Mouse (Mus musculus) CH12.LX (cell line): ENCODE data around the gene Usp46. TPM values are rescaled to one million over a fixed set of nuclear protein-coding genes. Genes with fewer than 3 reads are reported as not detected.
"Not testable (repeated sequence)": the region's sequence is repeated elsewhere in the genome, so short reads cannot be mapped to it uniquely, and the experiment has no call there.

ENCODE experiments used
- DNase-seq: peaks from one replicate; pipeline ENCODE4 v3.0.0-alpha.2; 2013; ENCODE audit errors: extremely low read depth
- H3K27ac ChIP-seq: 2 replicates; pipeline ENCODE4 v1.5.1; 2012; ENCODE audit warnings: low read depth, mild to moderate bottlenecking, control low read depth, moderate library complexity; ENCODE audit not compliant: insufficient read depth
- H3K27me3 ChIP-seq: replicated peaks from 2 replicates; pipeline ENCODE3; 2012; ENCODE audit warnings: inconsistent platforms
- H3K36me3 ChIP-seq, 2 experiments: replicated peaks in 1 of 2; 2 replicates each; pipeline versions ENCODE3 to v1.6.1; 2012; ENCODE audit warnings: inconsistent platforms in 1 of 2, low read length in 1 of 2, mild to moderate bottlenecking in 1 of 2, mixed read lengths in 1 of 2, moderate library complexity in 1 of 2; ENCODE audit not compliant: control insufficient read depth in 1 of 2, insufficient read depth in 1 of 2
- H3K4me1 ChIP-seq, 2 experiments: 2 replicates each; pipeline ENCODE4 v1.6.1; 2012; ENCODE audit warnings: inconsistent platforms in 1 of 2, moderate library complexity in 1 of 2; ENCODE audit not compliant: insufficient read depth in 2 of 2, control insufficient read depth in 1 of 2
- H3K4me2 ChIP-seq: 2 replicates; pipeline ENCODE4 v1.6.1; 2012; ENCODE audit warnings: low read depth, mild to moderate bottlenecking, control low read depth; ENCODE audit not compliant: poor library complexity, insufficient read depth, severe bottlenecking
- H3K4me3 ChIP-seq, 3 experiments: fragments of 150-350 bp in 1 of 3; sonication (generic) in 1 of 3; replicated peaks in 1 of 3; 2 replicates each; pipeline versions ENCODE3 to v1.5.1; 2011 to 2012; ENCODE audit warnings: low read depth in 2 of 3, low read length in 2 of 3, mild to moderate bottlenecking in 2 of 3, moderate library complexity in 2 of 3, control low read depth in 1 of 3, improper control_type of control experiment in 1 of 3, inconsistent platforms in 1 of 3, mixed read lengths in 1 of 3; ENCODE audit not compliant: poor library complexity in 1 of 3
- H3K79me2 ChIP-seq: replicated peaks from 2 replicates; pipeline ENCODE4 v1.6.1; 2012; ENCODE audit warnings: mild to moderate bottlenecking, moderate library complexity; ENCODE audit not compliant: control insufficient read depth, poor library complexity, insufficient read depth, severe bottlenecking; ENCODE audit errors: extremely low read depth
- H3K9ac ChIP-seq: 2 replicates; pipeline ENCODE4 v1.6.1; 2012; ENCODE audit warnings: low read depth, mild to moderate bottlenecking, control low read depth, moderate library complexity; ENCODE audit not compliant: insufficient read depth
- H3K9me3 ChIP-seq: replicated peaks from 2 replicates; pipeline ENCODE3; 2012; ENCODE audit warnings: low read length, inconsistent platforms, mixed read lengths
- CTCF ChIP-seq, 2 experiments: IDR thresholded peaks in 1 of 2; conservative IDR thresholded peaks in 1 of 2; 2 replicates each; pipeline ENCODE4 v1.5.1; 2011 to 2012; ENCODE audit warnings: low read depth in 2 of 2, low read length in 2 of 2, improper control_type of control experiment in 1 of 2, inconsistent platforms in 1 of 2, mild to moderate bottlenecking in 1 of 2, moderate library complexity in 1 of 2
- ELF1 ChIP-seq: IDR thresholded peaks from 2 replicates; pipeline ENCODE4 v1.6.1; 2014; ENCODE audit warnings: low read depth, mild to moderate bottlenecking, inconsistent platforms, low read length, improper control_type of control experiment
- EP300 ChIP-seq: IDR thresholded peaks from 2 replicates; pipeline ENCODE4 v1.6.1; 2011; ENCODE audit warnings: low read length, improper control_type of control experiment
- ETS1 ChIP-seq: conservative IDR thresholded peaks from 2 replicates; pipeline ENCODE4 v1.6.1; 2012; ENCODE audit warnings: low read depth, mild to moderate bottlenecking, inconsistent platforms, low read length, improper control_type of control experiment, moderate library complexity
- HCFC1 ChIP-seq: IDR thresholded peaks from 2 replicates; pipeline ENCODE4 v1.6.1; 2012; ENCODE audit warnings: low read depth, mild to moderate bottlenecking, inconsistent platforms, low read length, improper control_type of control experiment
- IRF4 ChIP-seq: IDR thresholded peaks from 2 replicates; pipeline ENCODE4 v1.6.1; 2014; ENCODE audit warnings: low read depth, mild to moderate bottlenecking, inconsistent platforms, low read length, improper control_type of control experiment
- JUN ChIP-seq: IDR thresholded peaks from 2 replicates; pipeline ENCODE4 v1.6.1; 2011; ENCODE audit warnings: low read depth, mild to moderate bottlenecking, low read length, improper control_type of control experiment, moderate library complexity; ENCODE audit not compliant: insufficient read depth
- JUND ChIP-seq: conservative IDR thresholded peaks from 2 replicates; pipeline ENCODE4 v1.6.1; 2011; ENCODE audit warnings: low read depth, low read length, improper control_type of control experiment
- MAFK ChIP-seq: IDR thresholded peaks from 2 replicates; pipeline ENCODE4 v1.6.1; 2011; ENCODE audit warnings: low read length, improper control_type of control experiment; ENCODE audit not compliant: insufficient replicate concordance
- MAZ ChIP-seq: IDR thresholded peaks from 2 replicates; pipeline ENCODE4 v1.6.1; 2012; ENCODE audit warnings: low read depth, mild to moderate bottlenecking, inconsistent platforms, low read length, improper control_type of control experiment, moderate library complexity
- MEF2A ChIP-seq: IDR thresholded peaks from 2 replicates; pipeline ENCODE4 v1.6.1; 2014; ENCODE audit warnings: low read depth, mild to moderate bottlenecking, inconsistent platforms, low read length, improper control_type of control experiment, borderline replicate concordance
- PAX5 ChIP-seq: IDR thresholded peaks from 2 replicates; pipeline ENCODE4 v1.6.1; 2012; ENCODE audit warnings: low read length, inconsistent platforms, mixed read lengths
- SIN3A ChIP-seq: IDR thresholded peaks from 2 replicates; pipeline ENCODE4 v1.6.1; 2012; ENCODE audit warnings: low read length, improper control_type of control experiment, inconsistent platforms
- TBP ChIP-seq: conservative IDR thresholded peaks from 2 replicates; pipeline ENCODE4 v1.6.1; 2011; ENCODE audit warnings: low read depth, low read length, improper control_type of control experiment
- UBTF ChIP-seq: IDR thresholded peaks from 2 replicates; pipeline ENCODE4 v1.6.1; 2012; ENCODE audit warnings: low read depth, mild to moderate bottlenecking, inconsistent platforms, low read length, improper control_type of control experiment, moderate library complexity
- ZC3H11A ChIP-seq: IDR thresholded peaks from 2 replicates; pipeline ENCODE4 v1.6.1; 2012; ENCODE audit warnings: low read depth, mild to moderate bottlenecking, inconsistent platforms, low read length, improper control_type of control experiment
- ZNF384 ChIP-seq: IDR thresholded peaks from 2 replicates; pipeline ENCODE4 v1.6.1; 2012; ENCODE audit warnings: low read depth, low read length, improper control_type of control experiment, inconsistent platforms
- dilution Hi-C: fragments of 300-500 bp; cut with MboI; formaldehyde crosslinking; loops from 2 replicates; pipeline ENCODE4 v1.14.3; 2020; ENCODE audit warnings: low sequenced_read_pairs; ENCODE audit not compliant: extremely low pct_unique_long_range_greater_than_20kb, extremely low pct_ligation_motif_present
- in situ Hi-C: fragments of 300-500 bp; cut with MboI; formaldehyde crosslinking; loops from 3 replicates; pipeline ENCODE4 v1.14.3; 2019; ENCODE audit warnings: low sequenced_read_pairs, low pct_ligation_motif_present, low pct_unique_long_range_greater_than_20kb, mixed read lengths
- polyA plus RNA-seq: library from polyadenylated mRNA; unstranded; fragments of >175 nt; gene quantifications from 2 replicates; pipeline ENCODE4 v1.2.1, GENCODE M21; 2012; ENCODE audit warnings: low read depth; ENCODE audit not compliant: insufficient read length
- total RNA-seq, 2 experiments: library from RNA; depleted of rRNA; stranded (reverse); fragments of 300-350 nt in 1 of 2; fragments of >200 nt in 1 of 2; gene quantifications; 2 replicates each; pipeline ENCODE4 v1.2.3; 2012 to 2014

Gene Usp46
- total and polyA plus RNA-seq, 3 experiments, result 5.1 to 16.3 (median 15.6) TPM

- dilution Hi-C loops (no loop called here), in situ Hi-C loops (no loop called here)
- no peak overlapping the region for H3K9ac ChIP-seq
- H3K4me2 ChIP-seq, result 0 out of 2 replicates have a peak overlapping the region, but pooled peaks have one; percentile 24
- H3K36me3 ChIP-seq, result no peaks in the 10 kb centered on the region
- no peaks in the 10 kb centered on the region for H3K9me3 ChIP-seq
- H3K27ac ChIP-seq, result no peak overlapping the region
- no peak overlapping the region for H3K4me3 ChIP-seq
- H3K27me3 ChIP-seq, result no peaks in the 10 kb centered on the region
- no peak for DNase-seq
- no peaks in the 10 kb centered on the region for H3K4me1 ChIP-seq
- TF ChIP-seq MEF2A (no peak), SIN3A (no peak)
- TF ChIP-seq, all 38 proteins: peak for 0
- no peaks in the 10 kb centered on the region for H3K79me2 ChIP-seq
Observed at GRCm38 (mm10) chr5:73969338-73969737, 98.9 kb downstream of the Usp46 start.

GRCm38 (mm10) chr5:73959779-73960178 lies 108.5 kb downstream of the Usp46 start:
- dilution Hi-C loops, result no loop called here
- no peak for TF ChIP-seq PAX5
- no peak for TF ChIP-seq JUND
- TF ChIP-seq HCFC1, result no peak
- TF ChIP-seq MAZ, result no peak
- no peak for TF ChIP-seq JUN
- no peak for TF ChIP-seq MEF2A
- TF ChIP-seq ZC3H11A, result no peak
- TF ChIP-seq IRF4, result no peak
- no peak for TF ChIP-seq TBP
- no peak for TF ChIP-seq ZNF384
- TF ChIP-seq CTCF (conservative IDR thresholded peaks at IDR 0.05 in 1 of 2, IDR thresholded peaks at IDR 0.05 in 1 of 2; ENCODE audit: low read depth in 2 of 2, low read length in 2 of 2), result no peak
- TF ChIP-seq UBTF, result no peak
- TF ChIP-seq ELF1, result no peak
- TF ChIP-seq, all 38 proteins: peak for 0
- in situ Hi-C loops, result no loop called here
- H3K27ac ChIP-seq, result no peak overlapping the region
- no peaks in the 10 kb centered on the region for H3K79me2 ChIP-seq
- no peak for DNase-seq
- peaks cover 5 to 6% of the 10 kb centered on the region in 2 experiments; a peak in 2 of 4 replicates for H3K4me1 ChIP-seq
- peaks cover 2 to 9% of the 10 kb centered on the region in 2 experiments for H3K36me3 ChIP-seq
- no peak overlapping the region for H3K9ac ChIP-seq
- no peaks in the 10 kb centered on the region for H3K27me3 ChIP-seq
- no peak overlapping the region for H3K4me3 ChIP-seq
- H3K4me2 ChIP-seq, result no peak overlapping the region
- H3K9me3 ChIP-seq, result no peaks in the 10 kb centered on the region

GRCm38 (mm10) chr5:73958614-73959013 lies 109.6 kb downstream of the Usp46 start:
- H3K27me3 ChIP-seq, H3K4me3 ChIP-seq, H3K4me1 ChIP-seq, in situ Hi-C loops, H3K9ac ChIP-seq, DNase-seq, H3K79me2 ChIP-seq, H3K9me3 ChIP-seq, dilution Hi-C loops, H3K4me2 ChIP-seq, H3K27ac ChIP-seq: not testable (repeated sequence)
- H3K36me3 ChIP-seq, result peaks cover 7 to 18% of the 10 kb centered on the region in 2 experiments
- 0 out of 2 replicates have a peak, but pooled peaks have one; percentile 21 for TF ChIP-seq MAFK
- peak; percentile 64 for TF ChIP-seq EP300
- TF ChIP-seq ETS1, result peak; percentile 74
- peak; percentile 47; the same call in 1 of the 2 replicates for TF ChIP-seq IRF4
